7 mouse cellular contexts compared by ENCODE assay signal in genomic region chr16:49906066-49906465, GRCm38 (mm10).
DNase-seq lines count a peak whose midpoint lies in the region; ATAC-seq and TF ChIP-seq lines count a peak whose summit lies in the region.

No protein-coding gene starts in this region.

- WGBS in kidney, embryonic 16.5 days, result 57% methylated on average over 5 of the region's 5 CpGs
- 13% methylated on average over 5 of the region's 5 CpGs for WGBS in embryonic facial prominence, embryonic 13.5 days
- 31% methylated on average over 5 of the region's 5 CpGs for WGBS in heart, postnatal 0 days
- WGBS in midbrain, embryonic 16.5 days, result 17% methylated on average over 5 of the region's 5 CpGs

- peaks cover 12% of the 10 kb centered on the region; the same call in 1 of the 2 replicates for H3K4me1 ChIP-seq in kidney, embryonic 16.5 days (ENCODE audit: insufficient read depth, low read length)
- peaks cover 31% of the 10 kb centered on the region for H3K4me1 ChIP-seq in embryonic facial prominence, embryonic 13.5 days
- peaks cover 27% of the 10 kb centered on the region for H3K4me1 ChIP-seq in heart, postnatal 0 days (ENCODE audit: control insufficient read depth, insufficient read depth)
- H3K4me1 ChIP-seq in midbrain, embryonic 16.5 days (ENCODE audit: control insufficient read depth, insufficient read depth, low read length), result peaks cover 2% of the 10 kb centered on the region; the same call in 1 of the 2 replicates

- TF ChIP-seq CTCF in heart, postnatal 0 days (IDR thresholded peaks at IDR 0.05; ENCODE audit: low read depth), result no peak

- no peak overlapping the region for H3K4me2 ChIP-seq in kidney, embryonic 16.5 days (replicated peaks; ENCODE audit: low read depth, low read length)
- peak overlapping the region; percentile 40 for H3K4me2 ChIP-seq in embryonic facial prominence, embryonic 13.5 days
- no peak overlapping the region for H3K4me2 ChIP-seq in heart, postnatal 0 days (ENCODE audit: low read depth, low read length)
- H3K4me2 ChIP-seq in midbrain, embryonic 16.5 days (ENCODE audit: low read length), result no peak overlapping the region

- H3K9me3 ChIP-seq in kidney, embryonic 16.5 days (ENCODE audit: low read length), result no peaks in the 10 kb centered on the region
- no peaks in the 10 kb centered on the region for H3K9me3 ChIP-seq in embryonic facial prominence, embryonic 13.5 days
- H3K9me3 ChIP-seq in heart, postnatal 0 days (replicated peaks; ENCODE audit: control insufficient read depth, low read length), result no peaks in the 10 kb centered on the region
- no peaks in the 10 kb centered on the region for H3K9me3 ChIP-seq in midbrain, embryonic 16.5 days (replicated peaks; ENCODE audit: control insufficient read depth, low read length, poor library complexity, severe bottlenecking)

- no peak for DNase-seq in kidney, postnatal 4 days
- DNase-seq in heart, postnatal 0 days (ENCODE audit: low spot score), result peak; percentile 20
- no peak for DNase-seq in thymus, postnatal 10 days (ENCODE audit: low spot score in 2 of 2)
- DNase-seq in cerebellum, adult 11 months, result no peak

- H3K4me3 ChIP-seq in kidney, embryonic 16.5 days (ENCODE audit: low read length), result no peak overlapping the region
- H3K4me3 ChIP-seq in embryonic facial prominence, embryonic 13.5 days, result peak overlapping the region; percentile 4; the same call in 1 of the 2 replicates
- H3K4me3 ChIP-seq in heart, postnatal 0 days (ENCODE audit: low read depth, low read length), result no peak overlapping the region
- H3K4me3 ChIP-seq in midbrain, embryonic 16.5 days (ENCODE audit: low read depth, low read length), result no peak overlapping the region

- no peak for TF ChIP-seq EP300 in heart, postnatal 0 days (IDR thresholded peaks at IDR 0.05; ENCODE audit: low read depth)

- H3K27ac ChIP-seq in kidney, embryonic 16.5 days (ENCODE audit: low read length), result peak overlapping the region; percentile 37; the same call in 1 of the 2 replicates
- peak overlapping the region; percentile 93 for H3K27ac ChIP-seq in embryonic facial prominence, embryonic 13.5 days
- peak overlapping the region; percentile 40 for H3K27ac ChIP-seq in heart, postnatal 0 days (ENCODE audit: low read depth)
- no peak overlapping the region for H3K27ac ChIP-seq in midbrain, embryonic 16.5 days (ENCODE audit: low read length)

- no peaks in the 10 kb centered on the region for H3K27me3 ChIP-seq in kidney, embryonic 16.5 days (ENCODE audit: insufficient read depth, low read length)
- no peaks in the 10 kb centered on the region for H3K27me3 ChIP-seq in embryonic facial prominence, embryonic 13.5 days
- H3K27me3 ChIP-seq in heart, postnatal 0 days (ENCODE audit: control insufficient read depth, insufficient read depth, low read length), result no peaks in the 10 kb centered on the region
- no peaks in the 10 kb centered on the region for H3K27me3 ChIP-seq in midbrain, embryonic 16.5 days (ENCODE audit: control insufficient read depth, insufficient read depth, low read depth, low read length)

- ATAC-seq in kidney, embryonic 16.5 days (ENCODE audit: low FRiP score, low TSS enrichment), result no peak
- peak; percentile 74; the same call in 1 of the 2 replicates for ATAC-seq in embryonic facial prominence, embryonic 13.5 days (ENCODE audit: insufficient number of reproducible peaks, insufficient read depth, low FRiP score, low TSS enrichment, low read depth)
- ATAC-seq in heart, postnatal 0 days (ENCODE audit: insufficient read depth, low read depth), result no peak
- 0 out of 2 replicates have a peak, but pooled peaks have one; percentile 54 for ATAC-seq in midbrain, embryonic 16.5 days

- H3K36me3 ChIP-seq in kidney, embryonic 16.5 days (ENCODE audit: insufficient read depth, low read length), result peaks cover 13% of the 10 kb centered on the region; the same call in 1 of the 2 replicates
- peaks cover 11% of the 10 kb centered on the region for H3K36me3 ChIP-seq in embryonic facial prominence, embryonic 13.5 days
- peaks cover 14% of the 10 kb centered on the region for H3K36me3 ChIP-seq in heart, postnatal 0 days (replicated peaks; ENCODE audit: control insufficient read depth, insufficient read depth, low read length)
- H3K36me3 ChIP-seq in midbrain, embryonic 16.5 days (ENCODE audit: control insufficient read depth, insufficient read depth, low read length), result no peaks in the 10 kb centered on the region

- H3K9ac ChIP-seq in kidney, embryonic 16.5 days (replicated peaks; ENCODE audit: low read length), result no peak overlapping the region
- 0 out of 2 replicates have a peak overlapping the region, but pooled peaks have one; percentile 6 for H3K9ac ChIP-seq in embryonic facial prominence, embryonic 13.5 days
- H3K9ac ChIP-seq in heart, postnatal 0 days (replicated peaks; ENCODE audit: low read depth, low read length), result no peak overlapping the region
- no peak overlapping the region for H3K9ac ChIP-seq in midbrain, embryonic 16.5 days (ENCODE audit: low read depth, low read length)

Comparison
In these comparisons a context has a peak if more than half of its experiments do, and no peak if none do; other contexts are left out.
1. ATAC-seq: peak in embryonic facial prominence, embryonic 13.5 days (single experiment) and midbrain, embryonic 16.5 days (single experiment); none in kidney, embryonic 16.5 days (single experiment) and heart, postnatal 0 days (single experiment).